Mouse (Mus musculus): ENCODE data around the gene Olfr1257. TPM values are rescaled to one million over a fixed set of nuclear protein-coding genes. Genes with fewer than 3 reads are reported as not detected.
"Not testable (repeated sequence)": the region's sequence is repeated elsewhere in the genome, so short reads cannot be mapped to it uniquely, and the experiment has no call there.

Olfr1257 gene
- not detected for total RNA-seq (2021)
- long read RNA-seq, experiment 1 = 0 reads
- long read RNA-seq, experiment 2 = 0 reads

GRCm38 (mm10) chr2:89878137-89878536, at the start of gene Olfr1257:
TSS of gene Olfr1257 (plus strand) at chr2:89878437.
- no peak for DNase-seq (ENCODE audit: low spot score in 2 of 2)

- no peak for DNase-seq (ENCODE audit: low spot score in 2 of 2)
These were observed 36.8 kb upstream of the Olfr1257 start, which contains the start of gene Olfr1256 for GRCm38 (mm10) chr2:89841455-89841854. TSS of gene Olfr1256 (minus strand) at chr2:89841555.

GRCm38 (mm10) chr2:89848105-89848504, 30.1 kb upstream of the Olfr1257 start, which contains the start of gene Olfr48:
TSS of gene Olfr48 (minus strand) at chr2:89848205.
- DNase-seq (ENCODE audit: low spot score in 2 of 2) = no peak

GRCm38 (mm10) chr2:89849230-89849629, 29.0 kb upstream of the Olfr1257 start:
- DNase-seq (ENCODE audit: low spot score in 2 of 2) = no peak

- not testable (repeated sequence) for DNase-seq (ENCODE audit: low spot score in 2 of 2)
These were observed 34.4 kb downstream of the Olfr1257 start for GRCm38 (mm10) chr2:89912616-89913015.

GRCm38 (mm10) chr2:89927009-89927408, 48.8 kb downstream of the Olfr1257 start, which contains the start of gene Olfr1258:
TSS of gene Olfr1258 (plus strand) at chr2:89927309.
- DNase-seq (ENCODE audit: low spot score in 2 of 2) = no peak

Other genes with a start within 250 kb of the Olfr1257 start
- gene Olfr1249, start 243.5 kb upstream of the Olfr1257 start, total RNA-seq (2021) = not detected
- gene Olfr1250, start 217.0 kb upstream of the Olfr1257 start, total RNA-seq (2021) = not detected
- not detected for gene Olfr1251, start 206.5 kb upstream of the Olfr1257 start, total RNA-seq (2021)
- gene Olfr1252, start 153.4 kb upstream of the Olfr1257 start, total RNA-seq (2021) = not detected
- not detected for gene Olfr1253, start 121.3 kb upstream of the Olfr1257 start, total RNA-seq (2021)
- not detected for gene Olfr1254, start 84.8 kb upstream of the Olfr1257 start, total RNA-seq (2021)
- not detected for gene Olfr1255, start 66.4 kb upstream of the Olfr1257 start, total RNA-seq (2021)
- gene Olfr1256, start 36.9 kb upstream of the Olfr1257 start, total RNA-seq (2021) = not detected
- not detected for gene Olfr48, start 30.2 kb upstream of the Olfr1257 start, total RNA-seq (2021)
- not detected for gene Olfr1258, start 48.9 kb downstream of the Olfr1257 start, total RNA-seq (2021)
- gene Olfr1259, start 70.2 kb downstream of the Olfr1257 start, total RNA-seq (2021) = not detected
- gene Olfr1260, start 95.9 kb downstream of the Olfr1257 start, total RNA-seq (2021) = not detected
- gene Olfr1261, start 112.8 kb downstream of the Olfr1257 start, total RNA-seq (2021) = not detected
- not detected for gene Olfr1262, start 121.7 kb downstream of the Olfr1257 start, total RNA-seq (2021)
- gene Olfr1263, start 133.7 kb downstream of the Olfr1257 start, total RNA-seq (2021) = not detected
- gene Olfr1264, start 147.1 kb downstream of the Olfr1257 start, total RNA-seq (2021) = not detected
- gene Olfr1265, start 156.9 kb downstream of the Olfr1257 start, total RNA-seq (2021) = not detected
- gene Olfr140, start 185.2 kb downstream of the Olfr1257 start, total RNA-seq (2021) = not detected
- not detected for gene Olfr1269, start 243.0 kb downstream of the Olfr1257 start, total RNA-seq (2021)